Mouse (Mus musculus) heart, embryonic 14.5 days (tissue): ENCODE data around the gene Hand1. TPM values are rescaled to one million over a fixed set of nuclear protein-coding genes. Genes with fewer than 3 reads are reported as not detected.

Experiments used
- ATAC-seq: fragments of 200-750 bp; cut with Nextera tagmentation; 2 replicates; pipeline ENCODE4 v1.8.0; 2017; ENCODE audit warnings: low read depth, moderate TSS enrichment; ENCODE audit not compliant: insufficient number of reproducible peaks, insufficient read depth, low FRiP score
- H3K27ac ChIP-seq, 2 experiments: fragments of 200-500 bp in 1 of 2; fragments of 300-500 bp in 1 of 2; sonication (generic) in 1 of 2; replicated peaks in 1 of 2; 2 replicates each; pipeline ENCODE4 v1.5.1; 2012 to 2014; ENCODE audit warnings: low read depth in 2 of 2, low read length in 2 of 2, control low read depth in 1 of 2, mild to moderate bottlenecking in 1 of 2, mixed read lengths in 1 of 2; ENCODE audit not compliant: control insufficient read depth in 1 of 2, insufficient read depth in 1 of 2
- H3K27me3 ChIP-seq: fragments of 300-500 bp; sonication (generic); 2 replicates; pipeline ENCODE4 v1.6.1; 2014; ENCODE audit warnings: mild to moderate bottlenecking, low read length, control low read depth; ENCODE audit not compliant: control insufficient read depth, insufficient read depth
- H3K36me3 ChIP-seq: fragments of 300-500 bp; sonication (generic); 2 replicates; pipeline ENCODE4 v1.6.1; 2014; ENCODE audit warnings: mild to moderate bottlenecking, control low read depth, low read length, mixed read lengths; ENCODE audit not compliant: control insufficient read depth, insufficient read depth
- H3K4me1 ChIP-seq, 2 experiments: fragments of 200-500 bp in 1 of 2; fragments of 300-500 bp in 1 of 2; sonication (generic) in 1 of 2; 2 replicates each; pipeline ENCODE4 v1.6.1; 2012 to 2014; ENCODE audit warnings: low read length in 2 of 2, control low read depth in 1 of 2, mixed read lengths in 1 of 2; ENCODE audit not compliant: control insufficient read depth in 2 of 2, insufficient read depth in 2 of 2
- H3K4me2 ChIP-seq: fragments of 300-500 bp; sonication (generic); 2 replicates; pipeline ENCODE4 v1.6.1; 2014; ENCODE audit warnings: mild to moderate bottlenecking, low read length
- H3K4me3 ChIP-seq, 2 experiments: fragments of 200-500 bp in 1 of 2; fragments of 300-500 bp in 1 of 2; sonication (generic) in 1 of 2; 2 replicates each; pipeline ENCODE4 v1.5.1; 2012 to 2014; ENCODE audit warnings: low read length in 2 of 2, mild to moderate bottlenecking in 2 of 2, control low read depth in 1 of 2, low read depth in 1 of 2, moderate library complexity in 1 of 2; ENCODE audit not compliant: control insufficient read depth in 1 of 2, insufficient read depth in 1 of 2
- H3K9ac ChIP-seq: fragments of 300-500 bp; sonication (generic); 2 replicates; pipeline ENCODE4 v1.6.1; 2014; ENCODE audit warnings: mild to moderate bottlenecking, low read length
- H3K9me3 ChIP-seq: fragments of 300-500 bp; sonication (generic); 2 replicates; pipeline ENCODE4 v1.6.1; 2016; ENCODE audit warnings: low read length, control low read depth; ENCODE audit not compliant: control insufficient read depth
- WGBS: fragments of 180-500 bp; shearing (Covaris S2); extraction: QIAGEN DNeasy Blood & Tissue Kit; methylation state at CpG from one replicate; pipeline ENCODE4 v1.1.7; 2014; 5-methylcytosine and 5-hydroxymethylcytosine counted together
- polyA plus RNA-seq: library from polyadenylated mRNA; unstranded; fragments of >200 nt; fragmentation: Nextera tagmentation; extraction: Ambion mirVana; gene quantifications from 2 replicates; pipeline ENCODE4 v1.2.1, GENCODE M21; 2014

Hand1 gene
- polyA plus RNA-seq, 1 experiment from 2014 or later = 13.0 TPM

DNA sequence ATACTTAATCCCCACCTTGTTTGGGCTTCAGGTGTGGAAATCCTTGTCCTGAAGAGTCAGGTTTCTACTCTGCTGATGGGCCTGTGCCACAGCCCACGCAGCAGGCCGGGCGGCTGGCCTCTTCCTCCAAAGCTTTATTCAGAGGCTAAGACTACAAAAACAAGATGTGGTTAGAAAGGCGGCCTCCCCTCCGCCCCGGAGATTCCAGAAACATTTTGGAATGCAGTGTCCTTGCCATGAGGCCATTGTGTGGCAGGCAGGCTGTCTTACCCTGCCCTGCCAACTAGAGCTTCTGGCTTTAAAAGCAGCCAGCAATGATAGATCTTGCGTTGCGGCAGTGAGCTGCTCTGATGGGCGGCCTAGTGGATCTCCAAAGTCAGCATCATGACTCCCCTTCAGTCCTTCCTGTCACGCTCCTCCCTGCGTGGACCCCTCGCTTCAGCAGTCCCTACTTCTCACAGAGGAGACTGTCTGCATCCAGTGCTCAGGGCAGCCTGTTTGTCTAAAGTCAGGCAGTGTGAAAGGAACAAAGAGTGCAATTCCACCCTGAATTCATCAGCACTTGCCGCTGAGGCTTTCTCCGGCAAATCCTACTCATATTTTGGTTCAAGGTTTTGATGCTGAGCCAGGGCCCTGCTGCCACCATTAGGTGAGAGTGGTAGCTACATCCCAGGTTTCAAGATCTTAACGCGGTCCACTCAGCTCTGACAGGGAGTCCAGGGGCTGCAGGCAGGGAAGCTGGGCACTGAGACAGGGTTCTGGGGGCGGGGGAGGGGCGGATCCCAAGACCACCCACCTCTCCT is 45.8 kb downstream of the Hand1 start:
- Histone ChIP-seq H3K27me3 (no peaks in the 10 kb centered on the region), H3K4me1 (peaks cover 5 to 9% of the 10 kb centered on the region in 2 experiments; a peak in 2 of 4 replicates), H3K9ac (no peak overlapping the region), H3K9me3 (no peaks in the 10 kb centered on the region), H3K4me3 (no peak overlapping the region), H3K36me3 (peaks cover 6% of the 10 kb centered on the region; the same call in 1 of the 2 replicates), H3K4me2 (no peak overlapping the region), H3K27ac (no peak overlapping the region)
- no peak; the same call in 1 of the 2 replicates for ATAC-seq
- 50% methylated on average over 18 of the region's 18 CpGs for whole genome bisulfite sequencing

DNA sequence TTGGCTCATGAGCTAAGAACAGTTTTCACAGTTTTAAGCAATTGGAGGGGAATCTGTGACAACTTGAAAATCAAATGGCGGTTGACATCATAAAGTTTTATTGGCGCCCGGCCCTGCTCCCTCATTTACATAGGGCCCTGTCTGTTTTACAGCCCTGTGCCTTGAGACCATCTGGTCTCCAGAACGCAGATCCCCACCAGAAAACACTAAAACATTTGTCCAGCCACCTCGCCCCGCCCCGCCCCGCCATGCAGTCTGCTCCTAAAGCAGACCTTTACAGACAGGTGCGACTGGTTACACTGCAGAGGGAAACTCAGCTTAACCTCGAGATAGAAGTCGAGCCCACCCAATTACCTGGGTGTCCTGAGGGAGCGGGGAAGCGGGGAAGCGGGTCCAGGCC is 52.8 kb downstream of the Hand1 start:
- H3K27ac ChIP-seq = no peak overlapping the region
- WGBS = 90% methylated on average over 14 of the region's 14 CpGs
- H3K4me1 ChIP-seq = no peaks in the 10 kb centered on the region
- H3K9me3 ChIP-seq = no peaks in the 10 kb centered on the region
- no peak overlapping the region for H3K4me3 ChIP-seq
- H3K36me3 ChIP-seq = peaks cover 10% of the 10 kb centered on the region; the same call in 1 of the 2 replicates
- no peaks in the 10 kb centered on the region for H3K27me3 ChIP-seq
- H3K4me2 ChIP-seq = no peak overlapping the region
- H3K9ac ChIP-seq = no peak overlapping the region
- no peak for ATAC-seq

Other genes starting within 250 kb of the Hand1 start
- gene Galnt10, start 187.4 kb downstream of the Hand1 start, polyA plus RNA-seq = 6.3 and 6.6 TPM in 2 replicates
- 14.2 and 20.4 TPM in 2 replicates for gene Sap30l, start 31.2 kb downstream of the Hand1 start, polyA plus RNA-seq
- gene Larp1, start 176.2 kb upstream of the Hand1 start, polyA plus RNA-seq = 17.8 and 18.4 TPM in 2 replicates